Mouse (Mus musculus) v-Abl transformed pro-B cells (cell line): ENCODE data around the gene Csrp3.

ENCODE experiments used
- in situ Hi-C, 2 experiments: fragments of 400-800 bp; cut with MboI; formaldehyde crosslinking; loops; one replicate each; pipeline ENCODE4 v1.15.1; 2025; ENCODE audit not compliant: unreplicated experiment in 2 of 2

Gene Csrp3

GRCm38 (mm10) chr7:48834989-48835626, 12.7 kb downstream of the Csrp3 start:
- in situ Hi-C loops, result no loop called here

- in situ Hi-C loops, result no loop called here
These were observed 13.4 kb downstream of the Csrp3 start for GRCm38 (mm10) chr7:48834371-48834970.

GRCm38 (mm10) chr7:48832735-48833134, 15.1 kb downstream of the Csrp3 start:
- in situ Hi-C loops, result no loop called here

GRCm38 (mm10) chr7:48830395-48830794, 17.4 kb downstream of the Csrp3 start:
- in situ Hi-C loops, result no loop called here

GRCm38 (mm10) chr7:48829177-48829910, 18.5 kb downstream of the Csrp3 start:
- in situ Hi-C loops, result no loop called here

GRCm38 (mm10) chr7:48825170-48825569, 22.7 kb downstream of the Csrp3 start:
- in situ Hi-C loops, result no loop called here

GRCm38 (mm10) chr7:48824671-48825070, 23.2 kb downstream of the Csrp3 start:
- in situ Hi-C loops, result no loop called here

GRCm38 (mm10) chr7:48823621-48824020, 24.2 kb downstream of the Csrp3 start:
- in situ Hi-C loops, result no loop called here

GRCm38 (mm10) chr7:48821654-48822053, 26.2 kb downstream of the Csrp3 start:
- in situ Hi-C loops, result no loop called here

- in situ Hi-C loops, result no loop called here
These were observed 34.2 kb downstream of the Csrp3 start for GRCm38 (mm10) chr7:48813594-48813993.

- in situ Hi-C loops, result no loop called here
These were observed 35.5 kb downstream of the Csrp3 start for GRCm38 (mm10) chr7:48812358-48812757.

- in situ Hi-C loops, result no loop called here
These were observed 37.2 kb downstream of the Csrp3 start for GRCm38 (mm10) chr7:48810652-48811051.

- in situ Hi-C loops, result no loop called here
These were observed 41.2 kb downstream of the Csrp3 start for GRCm38 (mm10) chr7:48806587-48806986.

GRCm38 (mm10) chr7:48803381-48803780, 44.5 kb downstream of the Csrp3 start:
- in situ Hi-C loops, result no loop called here

GRCm38 (mm10) chr7:48795130-48795529, 52.7 kb downstream of the Csrp3 start:
- in situ Hi-C loops, result loop anchor here in 1 of 2 experiments (25.0 kb wide), 1 partner anchor 992 kb away; the partner anchor contains the start of gene Prmt3

GRCm38 (mm10) chr7:48791412-48791811, 56.4 kb downstream of the Csrp3 start:
- in situ Hi-C loops, result loop anchor here (5.0 to 25.0 kb wide), 2 partner anchors 86 to 996 kb away; partner anchors contain the start of gene Prmt3 (in 1 of the 2)

- in situ Hi-C loops, result loop anchor here (5.0 to 25.0 kb wide), 2 partner anchors 87 to 997 kb away; partner anchors contain the start of gene Prmt3 (in 1 of the 2)
These were observed 57.7 kb downstream of the Csrp3 start for GRCm38 (mm10) chr7:48790117-48790516.

- in situ Hi-C loops, result loop anchor here (5.0 to 25.0 kb wide), 3 partner anchors 37 to 998 kb away; partner anchors contain the start of gene Prmt3 (in 1 of the 2)
These were observed 58.8 kb downstream of the Csrp3 start, which contains the start of gene Zdhhc13 for GRCm38 (mm10) chr7:48788851-48789572. TSS of gene Zdhhc13 (plus strand) at chr7:48789003.

GRCm38 (mm10) chr7:48788348-48788747, 59.5 kb downstream of the Csrp3 start:
- in situ Hi-C loops, result loop anchor here (5.0 to 25.0 kb wide), 3 partner anchors 36 to 999 kb away; partner anchors contain the start of gene Prmt3 (in 1 of the 2)

- in situ Hi-C loops, result loop anchor here (5.0 to 25.0 kb wide), 3 partner anchors 33 to 1002 kb away; partner anchors contain the start of gene Prmt3 (in 1 of the 2)
These were observed 62.9 kb downstream of the Csrp3 start for GRCm38 (mm10) chr7:48784773-48785523.
